Mouse (Mus musculus) erythroid progenitor cell, adult 5-6 weeks (primary cell): ENCODE results near the gene Cldn15. TPM values are rescaled to one million over a fixed set of nuclear protein-coding genes. Genes with fewer than 3 reads are reported as not detected.

Experiments
- total RNA-seq, 2 experiments: library from RNA; stranded (forward) in 1 of 2; stranded (reverse) in 1 of 2; fragments of 150-400 nt in 1 of 2; fragments of 186-747, 209-891 nt in 1 of 2; gene quantifications; 2 replicates each; pipeline versions ENCODE4 v1.2.3 to v1.2.4; 2015 to 2017; ENCODE audit warnings: low replicate concordance in 2 of 2

Cldn15 gene
- total RNA-seq, 2 experiments from 2014 or later: 4.5 to 13.0 TPM

Other genes with a start within 250 kb of the Cldn15 start
- not detected in 2 replicates for gene Col26a1, start 83.4 kb upstream of the Cldn15 start, total RNA-seq (2015; ENCODE audit: low replicate concordance)
- gene Col26a1, start 83.4 kb upstream of the Cldn15 start, total RNA-seq (2017; ENCODE audit: low replicate concordance): not detected in 2 replicates
- gene Ift22, start 58.5 kb upstream of the Cldn15 start, total RNA-seq (2015; ENCODE audit: low replicate concordance): 16.9 and 28.5 TPM in 2 replicates
- gene Ift22, start 58.5 kb upstream of the Cldn15 start, total RNA-seq (2017; ENCODE audit: low replicate concordance): 0.15 and 0.39 TPM in 2 replicates
- gene Fis1, start 13.3 kb upstream of the Cldn15 start, total RNA-seq (2015; ENCODE audit: low replicate concordance): 149 and 151 TPM in 2 replicates
- 75.7 and 75.9 TPM in 2 replicates for gene Fis1, start 13.3 kb upstream of the Cldn15 start, total RNA-seq (2017; ENCODE audit: low replicate concordance)
- gene Plod3, start 20.4 kb downstream of the Cldn15 start, total RNA-seq (2015; ENCODE audit: low replicate concordance): 9.7 and 10.1 TPM in 2 replicates
- 6.0 and 12.1 TPM in 2 replicates for gene Plod3, start 20.4 kb downstream of the Cldn15 start, total RNA-seq (2017; ENCODE audit: low replicate concordance)
- 40.7 and 52.3 TPM in 2 replicates for gene Znhit1, start 21.4 kb downstream of the Cldn15 start, total RNA-seq (2015; ENCODE audit: low replicate concordance)
- gene Znhit1, start 21.4 kb downstream of the Cldn15 start, total RNA-seq (2017; ENCODE audit: low replicate concordance): 5.4 and 20.0 TPM in 2 replicates
- gene Vgf, start 59.8 kb downstream of the Cldn15 start, total RNA-seq (2015; ENCODE audit: low replicate concordance): not detected in 2 replicates
- not detected in 2 replicates for gene Vgf, start 59.8 kb downstream of the Cldn15 start, total RNA-seq (2017; ENCODE audit: low replicate concordance)
- 6.5 and 8.4 TPM in 2 replicates for gene Ap1s1, start 79.5 kb downstream of the Cldn15 start, total RNA-seq (2015; ENCODE audit: low replicate concordance)
- 18.7 and 26.5 TPM in 2 replicates for gene Ap1s1, start 79.5 kb downstream of the Cldn15 start, total RNA-seq (2017; ENCODE audit: low replicate concordance)
- not detected in 2 replicates for gene Serpine1, start 105.7 kb downstream of the Cldn15 start, total RNA-seq (2015; ENCODE audit: low replicate concordance)
- gene Serpine1, start 105.7 kb downstream of the Cldn15 start, total RNA-seq (2017; ENCODE audit: low replicate concordance): not detected in 2 replicates
- 70.6 and 76.3 TPM in 2 replicates for gene Trim56, start 149.6 kb downstream of the Cldn15 start, total RNA-seq (2015; ENCODE audit: low replicate concordance)
- gene Trim56, start 149.6 kb downstream of the Cldn15 start, total RNA-seq (2017; ENCODE audit: low replicate concordance): 89.0 and 113 TPM in 2 replicates
- not detected in 2 replicates for gene Muc3, start 182.7 kb downstream of the Cldn15 start, total RNA-seq (2015; ENCODE audit: low replicate concordance)
- gene Muc3, start 182.7 kb downstream of the Cldn15 start, total RNA-seq (2017; ENCODE audit: low replicate concordance): not detected in 2 replicates
- gene Muc3a, start 245.8 kb downstream of the Cldn15 start, total RNA-seq (2015; ENCODE audit: low replicate concordance): 0.42 TPM in 1 of 2 replicates, not detected in the other
- 0.64 TPM in 1 of 2 replicates, not detected in the other for gene Muc3a, start 245.8 kb downstream of the Cldn15 start, total RNA-seq (2017; ENCODE audit: low replicate concordance)